Mouse (Mus musculus): ENCODE data around the gene Dio1. TPM values are rescaled to one million over a fixed set of nuclear protein-coding genes. Genes with fewer than 3 reads are reported as not detected.

Gene Dio1
- polyA plus RNA-seq, 1 experiment = 0.40 TPM

- 87% methylated on average over 5 of the region's 5 CpGs for WGBS
- no peak for DNase-seq
- no peak for TF ChIP-seq POLR2A (IDR thresholded peaks at IDR 0.05; ENCODE audit: borderline replicate concordance, extremely low read depth, low read depth, low read length)
- TF ChIP-seq CTCF (IDR thresholded peaks at IDR 0.05; ENCODE audit: insufficient read depth, low read length) = no peak
Observed at GRCm38 (mm10) chr4:107337455-107337854, 30.5 kb upstream of the Dio1 start.

GRCm38 (mm10) chr4:107336356-107336755 lies 29.4 kb upstream of the Dio1 start:
- 72% methylated on average over 8 of the region's 8 CpGs for WGBS
- TF ChIP-seq CTCF (IDR thresholded peaks at IDR 0.05; ENCODE audit: insufficient read depth, low read length) = no peak
- TF ChIP-seq POLR2A (IDR thresholded peaks at IDR 0.05; ENCODE audit: borderline replicate concordance, extremely low read depth, low read depth, low read length) = no peak
- H3K4me3 ChIP-seq (replicated peaks; ENCODE audit: extremely low read depth, low read depth, low read length) = no peak overlapping the region
- H3K4me1 ChIP-seq (ENCODE audit: control insufficient read depth, insufficient read depth, low read length) = no peaks in the 10 kb centered on the region
- no peak for DNase-seq

More at GRCm38 (mm10) chr4:107337455-107337854, 30.5 kb upstream of the Dio1 start:
- Histone ChIP-seq H3K4me3 (replicated peaks; ENCODE audit: extremely low read depth, low read depth, low read length) (no peak overlapping the region), H3K4me1 (ENCODE audit: control insufficient read depth, insufficient read depth, low read length) (no peaks in the 10 kb centered on the region)

- peak; percentile 36; the same call in 1 of the 2 replicates for TF ChIP-seq CTCF (IDR thresholded peaks at IDR 0.05; ENCODE audit: insufficient read depth, low read length)
- no peak for TF ChIP-seq POLR2A (IDR thresholded peaks at IDR 0.05; ENCODE audit: borderline replicate concordance, extremely low read depth, low read depth, low read length)
- Histone ChIP-seq H3K4me1 (ENCODE audit: control insufficient read depth, insufficient read depth, low read length) (no peaks in the 10 kb centered on the region), H3K4me3 (replicated peaks; ENCODE audit: extremely low read depth, low read depth, low read length) (no peak overlapping the region)
- 91% methylated on average over 4 of the region's 4 CpGs for WGBS
- DNase-seq = no peak
Observed at GRCm38 (mm10) chr4:107333514-107333913, 26.5 kb upstream of the Dio1 start.

GRCm38 (mm10) chr4:107328530-107328929 lies 21.6 kb upstream of the Dio1 start:
- TF ChIP-seq CTCF (IDR thresholded peaks at IDR 0.05; ENCODE audit: insufficient read depth, low read length) (no peak), POLR2A (IDR thresholded peaks at IDR 0.05; ENCODE audit: borderline replicate concordance, extremely low read depth, low read depth, low read length) (no peak)
- no peak overlapping the region for H3K4me3 ChIP-seq (replicated peaks; ENCODE audit: extremely low read depth, low read depth, low read length)
- DNase-seq = no peak
- no peaks in the 10 kb centered on the region for H3K4me1 ChIP-seq (ENCODE audit: control insufficient read depth, insufficient read depth, low read length)
- 93% methylated on average over 8 of the region's 8 CpGs for WGBS

GRCm38 (mm10) chr4:107323113-107323512 lies 16.1 kb upstream of the Dio1 start:
- DNase-seq = no peak
- Histone ChIP-seq H3K4me1 (ENCODE audit: control insufficient read depth, insufficient read depth, low read length) (no peaks in the 10 kb centered on the region), H3K4me3 (replicated peaks; ENCODE audit: extremely low read depth, low read depth, low read length) (no peak overlapping the region)
- no peak for TF ChIP-seq POLR2A (IDR thresholded peaks at IDR 0.05; ENCODE audit: borderline replicate concordance, extremely low read depth, low read depth, low read length)
- no peak for TF ChIP-seq CTCF (IDR thresholded peaks at IDR 0.05; ENCODE audit: insufficient read depth, low read length)
- 78% methylated on average over 2 of the region's 2 CpGs for WGBS

- WGBS = 77% methylated on average over 2 of the region's 2 CpGs
- DNase-seq = no peak
- TF ChIP-seq POLR2A (IDR thresholded peaks at IDR 0.05; ENCODE audit: borderline replicate concordance, extremely low read depth, low read depth, low read length) (no peak), CTCF (IDR thresholded peaks at IDR 0.05; ENCODE audit: insufficient read depth, low read length) (no peak)
- no peaks in the 10 kb centered on the region for H3K4me1 ChIP-seq (ENCODE audit: control insufficient read depth, insufficient read depth, low read length)
- no peak overlapping the region for H3K4me3 ChIP-seq (replicated peaks; ENCODE audit: extremely low read depth, low read depth, low read length)
Observed at GRCm38 (mm10) chr4:107321041-107321440, 14.1 kb upstream of the Dio1 start.

GRCm38 (mm10) chr4:107318646-107319045 lies 11.7 kb upstream of the Dio1 start:
- no peak for DNase-seq
- TF ChIP-seq CTCF (IDR thresholded peaks at IDR 0.05; ENCODE audit: insufficient read depth, low read length) (no peak), POLR2A (IDR thresholded peaks at IDR 0.05; ENCODE audit: borderline replicate concordance, extremely low read depth, low read depth, low read length) (no peak)
- Histone ChIP-seq H3K4me3 (replicated peaks; ENCODE audit: extremely low read depth, low read depth, low read length) (no peak overlapping the region), H3K4me1 (ENCODE audit: control insufficient read depth, insufficient read depth, low read length) (peaks cover 4% of the 10 kb centered on the region)
- 78% methylated on average over 8 of the region's 8 CpGs for WGBS

- Histone ChIP-seq H3K4me3 (replicated peaks; ENCODE audit: extremely low read depth, low read depth, low read length) (peak overlapping the region; percentile 70), H3K4me1 (ENCODE audit: control insufficient read depth, insufficient read depth, low read length) (peaks cover 4% of the 10 kb centered on the region)
- DNase-seq = no peak
- 7% methylated on average over 7 of the region's 7 CpGs for WGBS
- TF ChIP-seq CTCF (IDR thresholded peaks at IDR 0.05; ENCODE audit: insufficient read depth, low read length) = no peak
- TF ChIP-seq POLR2A (IDR thresholded peaks at IDR 0.05; ENCODE audit: borderline replicate concordance, extremely low read depth, low read depth, low read length) = no peak
Observed at GRCm38 (mm10) chr4:107314479-107314805, 7.5 kb upstream of the Dio1 start.

- 1% methylated on average over 29 of the region's 29 CpGs for WGBS
- H3K4me1 ChIP-seq (ENCODE audit: control insufficient read depth, insufficient read depth, low read length) = peaks cover 4% of the 10 kb centered on the region
- TF ChIP-seq POLR2A (IDR thresholded peaks at IDR 0.05; ENCODE audit: borderline replicate concordance, extremely low read depth, low read depth, low read length) (peak; percentile 80; the same call in 1 of the 2 replicates), CTCF (IDR thresholded peaks at IDR 0.05; ENCODE audit: insufficient read depth, low read length) (peak; percentile 37; the same call in 1 of the 2 replicates)
- peak; percentile 88 for DNase-seq
- peak within 1 kb of the TSS; percentile 70 for H3K4me3 ChIP-seq (replicated peaks; ENCODE audit: extremely low read depth, low read depth, low read length)
Observed at GRCm38 (mm10) chr4:107313690-107314478, 6.9 kb upstream of the Dio1 start, which contains the start of gene Yipf1. Gene Yipf1 (plus strand): TSS chr4:107314363.

- 59% methylated on average over 3 of the region's 3 CpGs for WGBS
- DNase-seq = no peak
- TF ChIP-seq POLR2A (IDR thresholded peaks at IDR 0.05; ENCODE audit: borderline replicate concordance, extremely low read depth, low read depth, low read length) (no peak), CTCF (IDR thresholded peaks at IDR 0.05; ENCODE audit: insufficient read depth, low read length) (no peak)
- Histone ChIP-seq H3K4me1 (ENCODE audit: control insufficient read depth, insufficient read depth, low read length) (no peaks in the 10 kb centered on the region), H3K4me3 (replicated peaks; ENCODE audit: extremely low read depth, low read depth, low read length) (no peak overlapping the region)
Observed at GRCm38 (mm10) chr4:107303531-107303930, 3.4 kb downstream of the Dio1 start.
